Mouse (Mus musculus): Measurements from ENCODE around the gene Samhd1.

DNA sequence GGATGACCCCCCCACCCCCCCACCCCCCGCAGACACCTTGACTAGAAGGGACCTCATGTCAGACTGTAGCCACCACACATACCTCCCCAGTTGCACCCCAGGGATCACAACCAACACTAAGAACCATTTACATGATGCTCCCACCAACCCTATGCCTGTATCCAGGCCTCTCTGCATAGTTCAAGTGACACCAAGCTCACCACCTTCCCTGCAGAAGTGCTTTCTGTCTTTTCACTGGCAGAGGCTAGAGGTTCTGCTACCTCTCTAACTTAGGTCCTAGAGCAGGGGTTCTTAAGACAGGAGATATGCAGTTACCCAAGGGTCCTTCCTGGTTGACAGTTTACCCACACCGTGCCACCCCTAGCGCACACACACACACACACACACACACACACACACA is 59.8 kb downstream of the Samhd1 start:
- TF ChIP-seq CTCF (IDR thresholded peaks at IDR 0.05; ENCODE audit: insufficient read depth, low read length) (no peak), POLR2A (IDR thresholded peaks at IDR 0.05; ENCODE audit: borderline replicate concordance, extremely low read depth, low read depth, low read length) (no peak)
